Mouse (Mus musculus) heart, embryonic 10.5 days (tissue): ENCODE data around the gene Rnf157. TPM values are rescaled to one million over a fixed set of nuclear protein-coding genes. Genes with fewer than 3 reads are reported as not detected.
"Not testable (repeated sequence)": the region's sequence is repeated elsewhere in the genome, so short reads cannot be mapped to it uniquely, and the experiment has no call there.

Experiments used
- DNase-seq: peaks from one replicate; pipeline ENCODE4 v3.0.0-alpha.2; 2017; ENCODE audit warnings: low spot score
- H3K27ac ChIP-seq: fragments of 300-500 bp; sonication (generic); 2 replicates; pipeline ENCODE4 v1.5.1; 2016; ENCODE audit warnings: mild to moderate bottlenecking
- H3K27me3 ChIP-seq: fragments of 300-500 bp; sonication (generic); 2 replicates; pipeline ENCODE4 v1.6.1; 2016; ENCODE audit warnings: mild to moderate bottlenecking; ENCODE audit not compliant: poor library complexity, insufficient read depth, severe bottlenecking
- H3K36me3 ChIP-seq: fragments of 300-500 bp; sonication (generic); 2 replicates; pipeline ENCODE4 v1.6.1; 2016; ENCODE audit warnings: mild to moderate bottlenecking, moderate library complexity
- H3K4me1 ChIP-seq: fragments of 300-500 bp; sonication (generic); 2 replicates; pipeline ENCODE4 v1.6.1; 2016; ENCODE audit warnings: mild to moderate bottlenecking
- H3K4me3 ChIP-seq: fragments of 300-500 bp; sonication (generic); 2 replicates; pipeline ENCODE4 v1.5.1; 2016; ENCODE audit warnings: mild to moderate bottlenecking, moderate library complexity
- H3K9me3 ChIP-seq: fragments of 300-500 bp; sonication (generic); 2 replicates; pipeline ENCODE4 v1.6.1; 2016; ENCODE audit warnings: mild to moderate bottlenecking, moderate library complexity
- WGBS: fragments of 180-500 bp; shearing (Covaris S2); methylation state at CpG from one replicate; pipeline ENCODE4 v1.1.7; 2016; 5-methylcytosine and 5-hydroxymethylcytosine counted together
- polyA plus RNA-seq: library from polyadenylated mRNA; unstranded; fragments of >200 nt; fragmentation: Nextera tagmentation; extraction: Ambion mirVana; gene quantifications from 2 replicates; pipeline ENCODE4 v1.2.1, GENCODE M21; 2016

The Rnf157 gene
- polyA plus RNA-seq, 1 experiment from 2014 or later: 7.3 TPM

DNA sequence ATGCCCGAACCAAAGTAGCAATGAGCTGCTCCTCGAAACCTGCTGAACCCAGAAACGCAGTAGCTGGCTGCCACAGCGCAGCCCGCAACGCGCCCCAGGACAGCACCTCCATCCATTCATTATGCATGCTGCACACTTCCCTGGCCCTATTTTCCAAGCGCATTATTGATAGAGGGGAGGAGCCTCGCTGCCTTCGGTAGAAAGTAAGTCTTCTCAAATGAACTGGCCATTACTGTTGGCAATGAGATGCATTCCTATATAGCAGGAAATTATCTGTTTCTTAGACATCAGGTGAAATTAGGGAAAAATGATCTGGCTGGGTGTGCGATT is 14.5 kb downstream of the Rnf157 start:
- H3K36me3 ChIP-seq: peaks cover 12% of the 10 kb centered on the region
- no peaks in the 10 kb centered on the region for H3K9me3 ChIP-seq
- DNase-seq: no peak
- no peak overlapping the region for H3K27ac ChIP-seq
- H3K4me3 ChIP-seq: no peak overlapping the region
- WGBS: 86% methylated on average over 11 of the region's 11 CpGs
- no peaks in the 10 kb centered on the region for H3K27me3 ChIP-seq
- H3K4me1 ChIP-seq: peaks cover 13% of the 10 kb centered on the region

DNA sequence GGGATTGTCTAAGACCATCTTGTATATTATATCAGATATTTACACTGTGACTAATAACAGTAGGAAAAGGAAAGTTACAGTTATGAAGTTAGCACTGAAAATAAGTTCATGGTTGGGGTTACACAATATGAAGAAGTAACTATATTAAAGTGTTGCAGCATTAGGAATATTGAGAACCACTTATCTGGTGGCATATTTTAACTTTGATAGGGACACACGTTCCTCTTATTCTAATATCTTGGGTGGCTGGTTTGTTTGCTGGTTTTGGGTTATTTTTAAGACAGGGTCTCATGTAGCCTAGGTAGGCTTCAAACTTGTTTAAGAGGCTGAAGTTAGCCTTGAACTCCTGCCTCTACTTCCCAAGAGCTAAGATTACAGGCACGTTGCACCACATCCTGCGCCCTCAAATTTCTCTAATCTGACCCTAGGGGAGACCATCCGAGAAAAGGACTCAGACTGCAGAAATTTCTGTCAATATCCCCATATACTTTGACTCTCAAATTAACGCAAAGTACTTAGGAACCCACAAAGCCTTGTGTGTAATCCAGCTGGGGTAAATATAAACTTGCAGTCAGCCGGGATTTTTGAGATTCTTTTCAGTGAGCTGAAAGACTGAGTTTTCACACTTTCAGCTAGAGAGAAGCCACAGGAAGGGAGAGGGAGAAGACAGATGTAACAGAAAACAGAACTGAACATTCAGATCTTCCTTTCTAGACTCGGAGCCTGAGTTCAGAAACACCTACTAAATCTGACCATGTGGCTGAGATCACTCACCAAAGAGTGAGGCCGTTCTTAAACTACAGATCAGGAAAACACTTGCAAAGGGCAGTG is 15.1 kb downstream of the Rnf157 start:
- no peak overlapping the region for H3K27ac ChIP-seq
- peaks cover 13% of the 10 kb centered on the region for H3K4me1 ChIP-seq
- WGBS: 63% methylated on average over 8 of the region's 8 CpGs
- H3K36me3 ChIP-seq: peaks cover 8% of the 10 kb centered on the region; the same call in 1 of the 2 replicates
- H3K9me3 ChIP-seq: no peaks in the 10 kb centered on the region
- DNase-seq: no peak
- H3K27me3 ChIP-seq: no peaks in the 10 kb centered on the region
- H3K4me3 ChIP-seq: no peak overlapping the region

DNA sequence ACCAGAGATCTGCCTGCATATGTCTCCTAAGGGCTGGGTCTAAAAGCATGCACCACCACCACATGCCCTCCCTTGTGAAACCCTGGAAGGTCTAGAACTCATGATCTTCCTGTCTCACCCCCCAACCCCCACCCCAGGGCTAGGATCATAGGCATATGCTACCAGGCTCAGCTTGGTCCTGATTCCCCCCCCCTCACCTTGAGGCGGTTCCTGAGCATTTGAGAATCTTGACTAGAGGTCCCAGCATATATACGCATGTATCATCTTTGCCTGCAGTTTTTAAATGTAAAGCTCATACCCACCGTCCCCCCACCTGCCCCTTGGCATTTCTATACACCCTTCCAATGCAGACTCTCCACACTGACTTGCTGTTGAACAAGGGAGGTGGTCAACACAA is 15.9 kb downstream of the Rnf157 start:
- WGBS: 92% methylated on average over 3 of the region's 3 CpGs
- H3K36me3 ChIP-seq: peaks cover 8% of the 10 kb centered on the region; the same call in 1 of the 2 replicates
- H3K27me3 ChIP-seq: no peaks in the 10 kb centered on the region
- no peak overlapping the region for H3K4me3 ChIP-seq
- H3K9me3 ChIP-seq: no peaks in the 10 kb centered on the region
- no peak overlapping the region for H3K27ac ChIP-seq
- peaks cover 13% of the 10 kb centered on the region for H3K4me1 ChIP-seq
- DNase-seq: no peak

DNA sequence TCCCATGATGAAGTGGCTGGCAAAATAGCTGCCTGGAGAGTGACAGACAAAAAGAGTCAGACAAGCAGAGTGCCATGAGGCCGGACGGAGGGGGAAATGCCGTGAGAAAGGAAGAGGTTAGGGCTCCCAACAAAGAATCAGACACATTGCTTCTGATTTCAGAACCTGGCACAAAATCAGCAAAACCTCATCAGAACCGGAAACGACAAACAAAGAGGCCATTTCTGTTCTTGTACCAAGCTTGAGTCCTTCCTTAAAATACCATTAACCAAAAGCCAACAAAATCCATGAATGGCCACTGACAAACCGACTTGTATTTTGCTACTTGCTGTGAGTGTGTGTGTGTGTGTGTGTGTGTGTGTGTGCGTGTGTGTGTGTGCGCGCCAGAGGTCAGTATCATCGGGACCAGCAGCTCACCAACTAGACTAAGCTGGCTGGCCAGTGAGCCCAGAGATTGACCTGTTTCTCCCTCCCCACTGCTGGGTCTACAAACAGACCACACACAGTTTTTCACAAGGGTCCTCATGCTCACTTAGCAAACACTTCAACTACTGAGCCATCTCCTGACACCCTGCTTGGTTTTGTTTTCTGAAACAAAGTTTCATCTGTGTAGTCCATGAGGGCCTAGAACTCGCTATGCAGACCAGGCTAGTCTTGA is 16.4 kb downstream of the Rnf157 start:
- no peaks in the 10 kb centered on the region for H3K27me3 ChIP-seq
- no peak overlapping the region for H3K4me3 ChIP-seq
- peaks cover 13% of the 10 kb centered on the region for H3K4me1 ChIP-seq
- no peak for DNase-seq
- no peaks in the 10 kb centered on the region for H3K9me3 ChIP-seq
- 89% methylated on average over 11 of the region's 11 CpGs for WGBS
- H3K27ac ChIP-seq: no peak overlapping the region
- peaks cover 8% of the 10 kb centered on the region; the same call in 1 of the 2 replicates for H3K36me3 ChIP-seq

DNA sequence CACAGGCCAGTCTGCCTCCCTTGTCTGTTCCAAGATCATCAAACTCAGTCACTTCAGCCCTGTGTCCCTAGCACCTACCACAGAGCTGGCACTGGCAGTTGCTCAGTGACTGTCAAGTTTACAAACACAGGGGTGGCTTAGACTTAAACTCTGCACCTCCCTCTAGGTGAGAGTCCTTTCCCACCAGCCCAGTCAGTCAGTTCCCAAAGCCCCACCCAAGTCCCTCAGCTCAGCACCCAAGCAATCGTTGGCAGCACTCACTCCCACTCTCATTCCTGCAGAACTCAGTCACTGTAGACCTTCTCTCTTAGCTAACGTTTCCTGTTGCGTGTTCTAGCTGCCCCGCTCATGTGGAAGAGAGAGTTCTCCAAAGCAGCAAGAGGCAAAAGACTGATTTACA is 18.1 kb downstream of the Rnf157 start:
- H3K4me3 ChIP-seq: no peak overlapping the region
- 84% methylated on average over 4 of the region's 4 CpGs for WGBS
- H3K27ac ChIP-seq: 0 out of 2 replicates have a peak overlapping the region, but pooled peaks have one; percentile 9
- H3K36me3 ChIP-seq: peaks cover 8% of the 10 kb centered on the region; the same call in 1 of the 2 replicates
- H3K27me3 ChIP-seq: no peaks in the 10 kb centered on the region
- H3K4me1 ChIP-seq: peaks cover 7% of the 10 kb centered on the region
- DNase-seq: no peak
- H3K9me3 ChIP-seq: no peaks in the 10 kb centered on the region

DNA sequence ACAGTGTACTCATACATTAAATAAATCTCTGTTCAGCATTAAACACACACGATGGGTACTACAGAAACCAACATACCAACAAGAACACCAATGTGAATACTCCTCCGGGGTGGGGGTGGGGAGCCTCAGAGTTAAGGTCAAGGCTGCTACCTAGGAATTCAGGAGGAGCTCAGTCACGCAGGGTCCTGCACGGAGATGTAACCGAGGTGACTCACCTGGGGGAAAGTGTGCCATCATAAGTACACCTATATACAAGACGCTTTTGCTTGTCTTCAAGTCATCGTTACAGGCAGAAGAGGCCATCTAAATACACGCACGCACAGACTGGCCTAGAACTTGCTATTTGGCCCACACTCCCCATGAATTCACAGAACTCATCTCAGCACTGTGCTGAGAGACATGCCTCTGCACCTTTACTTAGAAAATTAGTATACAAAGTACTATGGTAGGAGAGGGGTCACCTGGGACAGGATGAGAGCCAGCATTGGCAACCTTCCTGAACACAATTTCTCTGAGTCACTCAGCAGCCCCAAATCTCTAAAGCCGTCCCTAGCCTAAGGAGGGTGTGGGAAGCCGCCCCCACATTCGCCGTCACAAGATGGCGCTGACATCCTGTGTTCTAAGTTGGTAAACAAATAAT is 23.9 kb downstream of the Rnf157 start:
- WGBS: 67% methylated on average over 14 of the region's 14 CpGs
- H3K27ac ChIP-seq: peak overlapping the region; percentile 72
- H3K36me3 ChIP-seq: no peaks in the 10 kb centered on the region
- peaks cover 23% of the 10 kb centered on the region for H3K4me1 ChIP-seq
- H3K27me3 ChIP-seq: no peaks in the 10 kb centered on the region
- H3K4me3 ChIP-seq: 0 out of 2 replicates have a peak overlapping the region, but pooled peaks have one; percentile 27
- no peak for DNase-seq
- H3K9me3 ChIP-seq: no peaks in the 10 kb centered on the region

DNA sequence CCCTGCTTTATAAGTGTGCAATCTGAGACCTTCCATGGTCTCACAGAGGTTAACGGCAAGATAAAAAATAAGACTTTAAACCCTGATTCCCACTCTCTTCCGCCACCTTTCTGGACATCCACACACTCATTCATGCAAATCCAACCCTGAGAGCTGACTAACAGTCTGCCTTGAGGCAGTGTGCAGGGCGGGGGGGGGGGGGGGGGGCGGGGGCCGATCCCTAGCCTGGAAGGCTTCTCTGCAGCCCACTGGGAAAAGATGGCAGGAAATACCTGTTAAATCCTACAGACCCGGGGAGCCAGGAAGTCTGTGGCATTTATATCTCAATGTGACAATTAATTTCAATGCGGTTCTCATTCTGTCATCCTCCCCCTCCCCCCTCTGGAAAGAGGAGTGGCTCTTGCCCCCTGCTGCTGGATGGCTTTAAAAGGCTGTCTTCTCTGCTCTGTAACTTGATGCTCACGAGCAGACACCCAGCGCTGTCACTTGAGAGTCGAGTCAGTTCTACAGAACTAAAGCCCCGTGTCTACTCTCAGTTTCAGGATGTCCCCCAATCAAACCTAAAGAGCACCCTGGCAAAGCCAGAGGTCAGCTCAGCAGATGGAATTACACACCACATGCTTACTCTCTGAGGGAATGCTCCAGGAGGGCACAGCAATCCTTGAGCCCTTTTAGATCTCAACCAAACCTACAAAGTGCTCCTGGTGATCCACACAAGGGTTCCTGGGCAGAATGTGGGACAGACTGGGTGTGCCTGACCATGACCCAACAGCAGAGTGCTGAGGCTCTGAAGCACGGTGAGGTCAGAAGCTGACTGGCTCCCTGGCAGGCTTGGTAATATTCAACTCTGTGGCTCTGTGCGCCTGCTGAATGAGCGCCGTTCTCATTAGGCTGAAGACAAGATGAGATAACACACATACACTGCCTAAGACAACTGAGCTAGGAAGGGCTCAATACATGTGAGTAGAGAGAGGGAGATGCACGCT is 25.5 kb downstream of the Rnf157 start:
- Histone ChIP-seq H3K9me3 (no peaks in the 10 kb centered on the region), H3K27ac (peak overlapping the region; percentile 89), H3K36me3 (no peaks in the 10 kb centered on the region), H3K4me3 (peak overlapping the region; percentile 53), H3K27me3 (no peaks in the 10 kb centered on the region), H3K4me1 (peaks cover 23% of the 10 kb centered on the region)
- WGBS: 8% methylated on average over 16 of the region's 16 CpGs
- peak; percentile 77 for DNase-seq

DNA sequence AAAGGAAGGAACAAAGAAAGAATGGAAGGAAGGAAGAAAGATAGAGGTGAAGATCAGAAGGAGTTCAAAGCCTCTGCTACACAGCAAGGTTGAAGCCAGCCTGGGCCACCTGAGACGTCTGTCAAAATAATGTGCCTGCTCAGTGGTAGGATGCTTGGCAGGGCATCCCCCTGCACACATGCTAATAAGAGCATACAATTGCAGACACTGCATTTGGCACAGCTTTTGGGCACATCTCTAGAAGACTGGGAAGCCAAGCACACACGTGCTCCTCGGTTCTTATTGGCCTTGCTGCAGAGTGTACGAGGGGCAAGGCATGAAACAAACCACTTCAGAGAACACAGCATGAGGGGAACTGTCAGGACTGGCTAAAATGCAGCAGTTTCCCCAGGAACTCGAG is 26.8 kb downstream of the Rnf157 start:
- Histone ChIP-seq H3K27ac (peak overlapping the region; percentile 89; the same call in 1 of the 2 replicates), H3K27me3 (no peaks in the 10 kb centered on the region)
- 39% methylated on average over 5 of the region's 5 CpGs for WGBS

DNA sequence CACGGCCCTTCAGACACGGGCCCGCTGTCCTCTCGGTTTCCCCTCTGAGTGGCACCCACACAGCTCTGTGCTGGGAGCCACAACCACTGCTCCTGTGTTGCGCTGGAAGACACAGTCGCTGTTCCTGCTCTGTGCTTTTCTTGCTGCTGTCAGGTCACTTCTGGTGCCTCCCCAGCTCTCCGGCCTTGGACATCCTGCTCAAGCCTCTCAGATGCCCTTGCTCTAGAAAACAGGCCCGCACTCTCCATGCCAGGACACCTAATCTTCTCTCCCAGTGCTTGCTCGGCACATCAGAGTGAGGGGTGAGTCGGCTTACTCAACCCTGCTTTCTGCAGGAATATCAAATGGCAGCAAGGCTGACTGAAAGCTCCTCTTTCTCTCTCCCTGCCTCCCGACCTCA is 28.7 kb downstream of the Rnf157 start:
- Histone ChIP-seq H3K9me3 (no peaks in the 10 kb centered on the region), H3K4me3 (no peak overlapping the region), H3K36me3 (no peaks in the 10 kb centered on the region), H3K4me1 (peaks cover 30% of the 10 kb centered on the region), H3K27ac (no peak overlapping the region), H3K27me3 (no peaks in the 10 kb centered on the region)
- DNase-seq: no peak
- WGBS: 77% methylated on average over 11 of the region's 11 CpGs

More for the DNA sequence above, 26.8 kb downstream of the Rnf157 start:
- DNase-seq: no peak
- Histone ChIP-seq H3K4me1 (peaks cover 23% of the 10 kb centered on the region), H3K4me3 (peak overlapping the region; percentile 53; the same call in 1 of the 2 replicates), H3K9me3 (no peaks in the 10 kb centered on the region), H3K36me3 (no peaks in the 10 kb centered on the region)

DNA sequence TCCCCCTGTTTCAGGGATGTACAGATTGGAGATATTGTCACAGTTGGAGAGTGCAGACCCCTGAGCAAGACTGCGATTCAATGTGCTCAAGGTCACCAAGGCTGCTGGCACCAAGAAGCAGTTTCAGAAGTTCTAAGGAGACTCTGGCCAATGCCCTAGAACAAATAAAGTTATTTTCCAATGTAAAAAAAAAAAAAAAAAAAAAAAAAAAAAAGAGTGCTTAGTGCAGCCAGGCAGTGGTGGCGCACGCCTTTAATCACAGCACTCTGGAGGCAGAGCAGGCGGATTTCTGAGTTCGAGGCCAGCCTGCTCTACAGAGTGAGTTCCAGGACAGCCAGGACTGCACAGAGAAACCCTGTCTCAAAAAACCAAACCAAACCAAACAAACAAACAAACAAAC is 29.8 kb downstream of the Rnf157 start:
- peaks cover 29% of the 10 kb centered on the region for H3K4me1 ChIP-seq
- WGBS: 82% methylated on average over 5 of the region's 5 CpGs
- H3K27ac ChIP-seq, H3K27me3 ChIP-seq, H3K4me3 ChIP-seq, H3K9me3 ChIP-seq, DNase-seq, H3K36me3 ChIP-seq: not testable (repeated sequence)

DNA sequence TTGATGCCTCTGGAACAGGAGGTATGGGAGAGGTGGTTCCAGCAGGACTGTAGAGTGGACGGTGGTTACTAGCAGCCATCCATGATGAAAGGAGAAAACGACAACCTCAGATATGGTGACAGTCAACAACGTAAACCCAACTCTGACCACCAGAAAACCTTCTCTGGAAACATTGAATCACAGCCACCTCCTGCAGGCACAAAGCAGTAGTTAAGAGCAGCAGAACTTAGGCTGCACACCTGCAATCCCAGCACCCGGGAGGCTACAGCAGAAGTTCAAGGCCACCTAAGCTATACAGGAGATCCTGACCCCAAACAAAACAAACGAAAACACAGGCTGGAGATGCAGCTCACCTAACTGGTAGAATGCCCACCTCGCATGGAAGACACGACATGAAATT is 32.1 kb downstream of the Rnf157 start:
- Histone ChIP-seq H3K9me3 (no peaks in the 10 kb centered on the region), H3K4me1 (peaks cover 11% of the 10 kb centered on the region; the same call in 1 of the 2 replicates), H3K27me3 (no peaks in the 10 kb centered on the region), H3K36me3 (no peaks in the 10 kb centered on the region), H3K27ac (no peak overlapping the region), H3K4me3 (no peak overlapping the region)
- WGBS: 74% methylated on average over 7 of the region's 7 CpGs
- no peak for DNase-seq

DNA sequence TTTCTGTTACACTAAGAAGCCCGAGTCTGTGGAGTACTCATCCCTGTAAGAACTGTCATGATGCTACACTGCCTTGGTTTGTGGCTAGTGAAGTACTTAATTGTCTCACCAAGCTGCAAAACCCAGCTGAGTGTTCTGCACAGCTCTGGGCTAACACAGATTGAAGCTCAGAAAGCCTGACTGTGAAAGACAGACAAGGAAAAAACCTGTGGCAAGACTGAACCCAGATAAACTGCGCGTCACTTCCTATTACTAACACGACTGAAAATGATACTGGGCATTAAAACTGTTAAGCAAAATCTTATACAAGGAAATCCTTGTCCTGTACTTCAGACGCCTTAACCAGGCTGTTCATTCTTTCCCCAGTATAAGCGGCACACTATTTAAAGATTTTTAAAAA is 33.3 kb downstream of the Rnf157 start:
- Histone ChIP-seq H3K27me3 (no peaks in the 10 kb centered on the region), H3K4me1 (peaks cover 11% of the 10 kb centered on the region; the same call in 1 of the 2 replicates), H3K4me3 (no peak overlapping the region), H3K9me3 (no peaks in the 10 kb centered on the region), H3K27ac (no peak overlapping the region), H3K36me3 (no peaks in the 10 kb centered on the region)
- WGBS: 73% methylated on average over 6 of the region's 6 CpGs
- no peak for DNase-seq
